Mouse (Mus musculus) heart, embryonic 16.5 days (tissue): ENCODE data around the gene Col20a1. TPM values are rescaled to one million over a fixed set of nuclear protein-coding genes. Genes with fewer than 3 reads are reported as not detected.

Experiments
- ATAC-seq: fragments of 200-750 bp; cut with Nextera tagmentation; replicated peaks from 2 replicates; pipeline ENCODE4 v1.8.0; 2017; ENCODE audit warnings: moderate number of reproducible peaks; ENCODE audit not compliant: insufficient read depth, low FRiP score; ENCODE audit errors: extremely low read depth
- H3K27ac ChIP-seq: fragments of 300-500 bp; sonication (generic); 2 replicates; pipeline ENCODE4 v1.5.1; 2014; ENCODE audit warnings: mild to moderate bottlenecking, low read length, control low read depth, moderate library complexity
- H3K27me3 ChIP-seq: fragments of 300-500 bp; sonication (generic); 2 replicates; pipeline ENCODE4 v1.6.1; 2014; ENCODE audit warnings: low read length, mixed read lengths; ENCODE audit not compliant: control insufficient read depth, insufficient read depth
- H3K36me3 ChIP-seq: fragments of 300-500 bp; sonication (generic); 2 replicates; pipeline ENCODE4 v1.6.1; 2014; ENCODE audit not compliant: control insufficient read depth, insufficient read depth
- H3K4me1 ChIP-seq: fragments of 300-500 bp; sonication (generic); 2 replicates; pipeline ENCODE4 v1.6.1; 2014; ENCODE audit warnings: low read length, mixed read lengths; ENCODE audit not compliant: control insufficient read depth, insufficient read depth
- H3K4me2 ChIP-seq: fragments of 300-500 bp; sonication (generic); 2 replicates; pipeline ENCODE4 v1.6.1; 2014; ENCODE audit warnings: low read depth, mild to moderate bottlenecking, control low read depth, low read length
- H3K4me3 ChIP-seq: fragments of 300-500 bp; sonication (generic); 2 replicates; pipeline ENCODE4 v1.5.1; 2014; ENCODE audit warnings: mild to moderate bottlenecking, control low read depth, low read length
- H3K9ac ChIP-seq: fragments of 300-500 bp; sonication (generic); 2 replicates; pipeline ENCODE4 v1.6.1; 2014; ENCODE audit warnings: low read length, control low read depth
- H3K9me3 ChIP-seq: fragments of 300-500 bp; sonication (generic); replicated peaks from 2 replicates; pipeline ENCODE4 v1.6.1; 2016; ENCODE audit warnings: low read length; ENCODE audit not compliant: control insufficient read depth
- WGBS: fragments of 180-500 bp; shearing (Covaris S2); extraction: QIAGEN DNeasy Blood & Tissue Kit; methylation state at CpG from one replicate; pipeline ENCODE4 v1.1.7; 2014; 5-methylcytosine and 5-hydroxymethylcytosine counted together
- polyA plus RNA-seq: library from polyadenylated mRNA; unstranded; fragments of >200 nt; fragmentation: Nextera tagmentation; extraction: Ambion mirVana; gene quantifications from 2 replicates; pipeline ENCODE4 v1.2.1, GENCODE M21; 2015

The Col20a1 gene
- polyA plus RNA-seq, 1 experiment from 2014 or later = 0.07 TPM

DNA sequence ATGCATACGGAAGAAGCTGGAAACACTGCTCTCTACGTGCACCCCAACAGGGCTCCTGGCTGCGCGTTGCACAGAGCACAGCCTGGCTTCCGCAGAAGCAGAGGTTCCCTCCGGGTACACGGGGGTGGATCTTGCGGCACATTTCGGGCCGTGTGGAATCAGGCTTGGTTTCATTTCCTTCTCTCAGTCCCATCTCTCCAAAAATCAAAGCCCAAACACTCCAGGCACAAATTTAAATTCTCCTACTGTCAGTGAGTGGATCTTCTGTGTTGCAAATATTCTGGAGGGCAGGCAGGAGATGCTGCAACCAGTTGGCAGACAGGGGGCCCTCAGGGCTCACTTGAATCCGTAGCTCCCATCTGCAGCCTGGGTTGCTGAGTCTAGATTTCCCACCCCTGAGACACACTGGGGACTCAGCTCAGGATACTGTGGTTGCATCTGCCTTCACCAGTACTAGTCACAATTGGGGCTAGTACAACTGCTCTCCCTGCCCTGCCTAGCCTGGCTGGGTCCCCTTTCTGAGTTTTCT lies 45.1 kb downstream of the Col20a1 start:
- Histone ChIP-seq H3K27ac (no peak overlapping the region), H3K9ac (no peak overlapping the region), H3K4me1 (peaks cover 16% of the 10 kb centered on the region), H3K9me3 (no peaks in the 10 kb centered on the region), H3K27me3 (peaks cover 60% of the 10 kb centered on the region), H3K4me3 (no peak overlapping the region), H3K4me2 (no peak overlapping the region), H3K36me3 (no peaks in the 10 kb centered on the region)
- ATAC-seq = no peak
- WGBS = 72% methylated on average over 11 of the region's 11 CpGs

DNA sequence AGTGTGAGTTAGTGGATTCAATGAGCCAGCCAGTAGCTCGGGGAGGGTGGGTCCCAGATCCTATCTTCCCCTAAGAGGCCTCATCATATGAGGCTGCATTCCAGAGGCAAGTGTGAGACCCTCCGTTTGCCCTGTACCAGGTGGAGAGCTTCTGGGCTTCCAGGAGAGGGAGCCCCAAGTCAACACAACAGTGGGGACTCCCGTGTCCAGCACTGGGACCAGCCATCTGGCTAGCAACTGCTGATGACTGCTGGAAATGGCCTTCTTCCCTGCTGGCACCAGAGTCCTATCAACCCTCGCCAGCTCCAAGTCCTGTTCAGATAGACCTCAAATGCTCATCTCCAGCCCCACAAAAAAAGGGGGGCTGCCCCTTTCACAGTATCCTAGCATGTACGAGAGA lies 46.1 kb downstream of the Col20a1 start:
- no peak overlapping the region for H3K9ac ChIP-seq
- no peaks in the 10 kb centered on the region for H3K9me3 ChIP-seq
- ATAC-seq = no peak
- H3K4me1 ChIP-seq = peaks cover 16% of the 10 kb centered on the region
- H3K27me3 ChIP-seq = peaks cover 69% of the 10 kb centered on the region
- no peak overlapping the region for H3K4me3 ChIP-seq
- no peak overlapping the region for H3K27ac ChIP-seq
- H3K36me3 ChIP-seq = no peaks in the 10 kb centered on the region
- no peak overlapping the region for H3K4me2 ChIP-seq
- WGBS = 27% methylated on average over 5 of the region's 5 CpGs

- Histone ChIP-seq H3K4me3 (no peak overlapping the region), H3K9ac (no peak overlapping the region), H3K27ac (no peak overlapping the region), H3K4me1 (peaks cover 16% of the 10 kb centered on the region), H3K4me2 (no peak overlapping the region), H3K36me3 (no peaks in the 10 kb centered on the region), H3K27me3 (peaks cover 74% of the 10 kb centered on the region), H3K9me3 (no peaks in the 10 kb centered on the region)
- 22% methylated on average over 6 of the region's 6 CpGs for WGBS
- peak; percentile 73 for ATAC-seq
Measured at GRCm38 (mm10) chr2:181033310-181033709, 47.0 kb downstream of the Col20a1 start.

DNA sequence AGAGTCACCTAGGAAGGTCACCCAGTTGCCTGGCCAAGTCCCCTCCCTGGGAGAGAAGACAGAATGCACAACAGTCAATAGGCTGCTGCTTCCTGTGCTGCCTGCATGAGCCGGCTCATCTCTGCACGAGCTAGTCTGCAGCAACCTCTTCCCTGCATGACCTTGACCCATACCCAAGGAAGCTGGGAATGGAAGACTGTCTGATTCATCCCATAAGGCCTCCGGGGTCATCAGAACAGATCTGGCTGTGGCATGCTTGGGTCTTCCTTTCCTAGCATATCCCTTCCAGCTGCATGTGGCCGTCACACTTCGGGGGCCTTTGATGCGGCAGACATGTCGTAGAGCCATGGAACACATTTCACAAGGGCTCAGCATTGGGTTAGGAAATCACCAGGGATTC lies 48.9 kb downstream of the Col20a1 start:
- H3K27ac ChIP-seq = no peak overlapping the region
- no peak overlapping the region for H3K4me2 ChIP-seq
- no peaks in the 10 kb centered on the region for H3K36me3 ChIP-seq
- H3K9me3 ChIP-seq = no peaks in the 10 kb centered on the region
- H3K4me3 ChIP-seq = no peak overlapping the region
- peaks cover 85% of the 10 kb centered on the region for H3K27me3 ChIP-seq
- no peak overlapping the region for H3K9ac ChIP-seq
- ATAC-seq = no peak
- WGBS = 80% methylated on average over 7 of the region's 7 CpGs
- peaks cover 19% of the 10 kb centered on the region for H3K4me1 ChIP-seq

DNA sequence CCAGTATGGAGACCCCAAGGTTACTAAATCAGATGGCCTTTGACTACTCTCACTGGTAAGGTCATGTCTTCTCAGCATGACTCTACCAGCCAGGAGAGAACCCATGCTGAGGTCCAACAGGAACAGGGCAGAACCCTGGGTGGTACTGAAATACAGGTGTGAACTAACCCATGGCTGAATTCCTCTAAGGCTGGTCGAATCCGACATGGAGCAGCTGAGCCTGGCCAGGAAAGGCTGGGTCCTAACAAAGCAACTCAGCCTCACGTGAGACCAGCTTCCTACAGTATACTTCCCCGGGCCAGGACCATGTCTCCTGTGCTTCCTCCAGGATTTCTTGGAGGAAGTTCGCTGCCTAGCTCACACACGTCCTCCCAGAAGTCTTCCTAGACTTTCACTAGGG lies 50.2 kb downstream of the Col20a1 start:
- WGBS = 64% methylated on average over 6 of the region's 6 CpGs
- ATAC-seq = no peak
- H3K4me1 ChIP-seq = peaks cover 19% of the 10 kb centered on the region
- H3K4me3 ChIP-seq = no peak overlapping the region
- no peaks in the 10 kb centered on the region for H3K9me3 ChIP-seq
- no peak overlapping the region for H3K4me2 ChIP-seq
- H3K9ac ChIP-seq = no peak overlapping the region
- no peak overlapping the region for H3K27ac ChIP-seq
- H3K36me3 ChIP-seq = no peaks in the 10 kb centered on the region
- H3K27me3 ChIP-seq = peaks cover 87% of the 10 kb centered on the region

DNA sequence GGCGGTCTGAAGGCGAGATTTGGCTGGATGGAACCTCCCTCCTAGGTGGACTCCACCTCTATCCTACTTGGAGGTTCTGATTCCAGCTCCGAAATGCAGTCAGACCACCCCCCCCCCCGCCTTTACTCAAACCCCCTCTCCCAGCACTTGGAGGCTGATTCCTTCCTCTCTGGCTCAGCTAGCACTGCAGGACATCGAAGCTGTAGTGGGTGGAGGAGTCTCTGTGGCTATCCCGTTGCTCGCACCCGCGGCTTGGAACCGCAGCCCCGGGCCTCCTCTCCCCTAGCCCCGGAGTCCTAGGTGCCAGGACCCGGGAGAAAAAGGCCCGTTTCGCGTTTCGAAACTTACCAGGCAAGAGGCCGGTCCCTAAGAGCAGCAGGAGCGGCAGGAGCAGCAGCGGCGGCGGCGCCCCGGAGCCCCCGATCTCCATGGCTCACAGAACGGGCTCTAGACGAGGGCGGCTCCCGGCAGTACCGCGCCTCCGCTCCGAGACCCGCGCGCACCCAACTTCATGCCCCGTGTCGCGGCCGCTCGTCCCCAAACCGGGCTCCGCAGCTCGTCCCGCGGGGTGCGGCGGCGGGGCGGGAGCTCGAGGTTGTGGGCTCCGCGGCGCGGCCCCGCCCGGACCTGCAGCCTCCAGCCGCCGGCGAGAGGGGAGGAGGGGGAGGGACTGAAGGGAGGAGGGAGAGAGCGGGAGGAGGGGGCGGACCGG lies 52.5 kb downstream of the Col20a1 start:
- under 1% methylated on average over 62 of the region's 63 CpGs for WGBS
- Histone ChIP-seq H3K4me2 (peak overlapping the region; percentile 93), H3K9me3 (no peaks in the 10 kb centered on the region), H3K27ac (no peak overlapping the region), H3K27me3 (peaks cover 82% of the 10 kb centered on the region), H3K4me1 (peaks cover 8% of the 10 kb centered on the region), H3K4me3 (peak overlapping the region; percentile 57), H3K36me3 (no peaks in the 10 kb centered on the region), H3K9ac (peak overlapping the region; percentile 60)
- ATAC-seq = no peak

GRCm38 (mm10) chr2:181039356-181039680 lies 53.0 kb downstream of the Col20a1 start:
- H3K4me1 ChIP-seq = peaks cover 3% of the 10 kb centered on the region; the same call in 1 of the 2 replicates
- peak overlapping the region; percentile 93 for H3K4me2 ChIP-seq
- peaks cover 80% of the 10 kb centered on the region for H3K27me3 ChIP-seq
- peak overlapping the region; percentile 60 for H3K9ac ChIP-seq
- no peaks in the 10 kb centered on the region for H3K36me3 ChIP-seq
- WGBS = under 1% methylated on average over 16 of the region's 16 CpGs
- H3K9me3 ChIP-seq = no peaks in the 10 kb centered on the region
- ATAC-seq = no peak
- peak overlapping the region; percentile 57 for H3K4me3 ChIP-seq
- H3K27ac ChIP-seq = no peak overlapping the region

DNA sequence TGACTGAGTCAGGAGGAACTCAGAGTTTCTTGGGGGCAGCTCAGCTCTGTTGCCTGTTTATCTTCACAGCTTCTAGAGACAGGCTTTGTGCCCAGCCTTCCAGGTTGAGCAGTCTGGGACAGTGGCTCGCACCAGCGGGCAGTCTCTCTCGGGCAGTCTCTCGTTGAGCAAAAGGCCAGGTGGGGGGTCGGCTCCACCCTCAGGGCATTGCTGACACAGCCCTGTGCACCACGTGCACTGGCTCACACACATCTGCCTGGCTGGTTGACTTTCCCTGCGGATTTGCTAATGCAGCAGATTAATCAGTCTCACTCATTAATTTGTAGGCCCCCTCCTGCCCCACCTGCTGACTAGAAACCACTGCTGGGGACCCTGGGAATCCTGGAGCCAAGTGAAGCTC lies 55.6 kb downstream of the Col20a1 start:
- H3K4me1 ChIP-seq = peaks cover 3% of the 10 kb centered on the region; the same call in 1 of the 2 replicates
- peaks cover 56% of the 10 kb centered on the region for H3K27me3 ChIP-seq
- H3K36me3 ChIP-seq = no peaks in the 10 kb centered on the region
- H3K27ac ChIP-seq = no peak overlapping the region
- H3K4me3 ChIP-seq = no peak overlapping the region
- H3K9ac ChIP-seq = no peak overlapping the region
- no peak overlapping the region for H3K4me2 ChIP-seq
- H3K9me3 ChIP-seq = no peaks in the 10 kb centered on the region
- WGBS = 14% methylated on average over 7 of the region's 7 CpGs
- ATAC-seq = no peak

DNA sequence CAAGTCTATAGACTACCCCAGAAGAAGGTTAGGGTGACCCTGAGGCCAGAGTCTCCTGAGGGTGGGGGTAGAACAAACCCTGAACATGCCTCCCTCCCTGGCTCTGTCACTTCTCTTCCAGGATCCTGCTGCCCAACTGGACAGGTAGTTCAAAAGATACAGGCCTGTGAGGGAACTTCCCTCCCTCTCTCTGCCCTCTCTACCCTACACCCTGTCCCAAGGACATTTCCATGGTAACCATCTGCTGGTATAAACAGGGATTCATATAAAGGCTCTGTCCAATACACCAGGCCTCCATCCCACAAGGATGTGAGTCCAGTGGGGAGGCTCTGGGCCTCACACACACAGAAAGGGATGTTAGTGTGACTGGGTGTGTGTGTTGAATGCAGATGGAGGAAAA lies 56.0 kb downstream of the Col20a1 start:
- H3K9me3 ChIP-seq = no peaks in the 10 kb centered on the region
- no peak overlapping the region for H3K4me2 ChIP-seq
- ATAC-seq = no peak
- no peaks in the 10 kb centered on the region for H3K36me3 ChIP-seq
- peaks cover 3% of the 10 kb centered on the region; the same call in 1 of the 2 replicates for H3K4me1 ChIP-seq
- H3K27me3 ChIP-seq = peaks cover 51% of the 10 kb centered on the region
- no peak overlapping the region for H3K4me3 ChIP-seq
- H3K9ac ChIP-seq = no peak overlapping the region
- no peak overlapping the region for H3K27ac ChIP-seq
